Mouse (Mus musculus) cerebellum, adult 2 months (tissue): ENCODE data around the gene Fgd2. TPM values are rescaled to one million over a fixed set of nuclear protein-coding genes. Genes with fewer than 3 reads are reported as not detected.

ENCODE experiments used
- DNase-seq, 2 experiments: peaks; one replicate each; pipeline ENCODE4 v3.0.0; 2021
- H3K27ac ChIP-seq: fragments of 200-500 bp; 2 replicates; pipeline ENCODE4 v1.5.1; 2012; ENCODE audit warnings: low read length, control low read depth, inconsistent platforms; ENCODE audit not compliant: insufficient read depth
- H3K27me3 ChIP-seq: fragments of 200-500 bp; 2 replicates; pipeline ENCODE4 v1.6.1; 2012; ENCODE audit warnings: inconsistent platforms, mild to moderate bottlenecking, low read length, moderate library complexity; ENCODE audit not compliant: control insufficient read depth, insufficient read depth
- H3K4me1 ChIP-seq: fragments of 200-500 bp; 2 replicates; pipeline ENCODE4 v1.6.1; 2011; ENCODE audit warnings: low read length; ENCODE audit not compliant: control insufficient read depth, insufficient read depth
- H3K4me3 ChIP-seq: fragments of 200-500 bp; replicated peaks from 2 replicates; pipeline ENCODE3; 2011; ENCODE audit warnings: mild to moderate bottlenecking, low read depth, low read length, control low read depth; ENCODE audit not compliant: insufficient read depth
- CTCF ChIP-seq: fragments of 200-500 bp; IDR thresholded peaks from 2 replicates; pipeline ENCODE4 v1.5.1; 2011; ENCODE audit warnings: low read depth, mild to moderate bottlenecking, control low read depth, low read length, moderate library complexity, borderline replicate concordance; ENCODE audit not compliant: insufficient read depth
- POLR2A ChIP-seq: fragments of 200-500 bp; IDR thresholded peaks from 2 replicates; pipeline ENCODE4 v1.6.1; 2011; ENCODE audit warnings: low read length, control low read depth, borderline replicate concordance; ENCODE audit not compliant: insufficient read depth
- WGBS: fragments of 180-500 bp; shearing (Covaris S2); methylation state at CpG from one replicate; pipeline ENCODE4 v1.1.7; 2018; 5-methylcytosine and 5-hydroxymethylcytosine counted together
- polyA plus RNA-seq: library from polyadenylated mRNA; depleted of rRNA; stranded (reverse); fragments of >200 nt; gene quantifications from 2 replicates; pipeline ENCODE4 v1.2.3, GENCODE M21; 2012

Fgd2 gene
- polyA plus RNA-seq, 1 experiment = 5.9 TPM

GRCm38 (mm10) chr17:29361982-29362691 is 1.4 kb downstream of the Fgd2 start:
- no peak overlapping the region for H3K4me3 ChIP-seq
- H3K27ac ChIP-seq = no peak overlapping the region
- no peak for DNase-seq
- H3K4me1 ChIP-seq = peaks cover 9% of the 10 kb centered on the region
- no peaks in the 10 kb centered on the region for H3K27me3 ChIP-seq
- no peak for TF ChIP-seq POLR2A
- TF ChIP-seq CTCF = no peak
- 73% methylated on average over 8 of the region's 8 CpGs for WGBS

- WGBS = 91% methylated on average over 8 of the region's 8 CpGs
- TF ChIP-seq CTCF (no peak), POLR2A (no peak)
- H3K27ac ChIP-seq = no peak overlapping the region
- no peak overlapping the region for H3K4me3 ChIP-seq
- DNase-seq = no peak
- H3K27me3 ChIP-seq = no peaks in the 10 kb centered on the region
- peaks cover 9% of the 10 kb centered on the region for H3K4me1 ChIP-seq
These were observed 2.4 kb downstream of the Fgd2 start for GRCm38 (mm10) chr17:29363109-29363508.

- Histone ChIP-seq H3K4me3 (no peak overlapping the region), H3K4me1 (peaks cover 9% of the 10 kb centered on the region), H3K27me3 (no peaks in the 10 kb centered on the region), H3K27ac (no peak overlapping the region)
- TF ChIP-seq CTCF (no peak), POLR2A (no peak)
- DNase-seq = peak; percentile 57 to 70
- WGBS = 68% methylated on average over 13 of the region's 13 CpGs
These were observed 4.4 kb downstream of the Fgd2 start for GRCm38 (mm10) chr17:29365105-29365621.

- H3K27ac ChIP-seq = no peak overlapping the region
- H3K4me1 ChIP-seq = peaks cover 11% of the 10 kb centered on the region
- H3K27me3 ChIP-seq = no peaks in the 10 kb centered on the region
- TF ChIP-seq POLR2A = no peak
- TF ChIP-seq CTCF = no peak
- DNase-seq = no peak
- 66% methylated on average over 7 of the region's 7 CpGs for WGBS
- no peak overlapping the region for H3K4me3 ChIP-seq
These were observed 8.0 kb downstream of the Fgd2 start for GRCm38 (mm10) chr17:29368726-29369125.

- 3% methylated on average over 5 of the region's 5 CpGs for WGBS
- Histone ChIP-seq H3K27me3 (no peaks in the 10 kb centered on the region), H3K27ac (no peak overlapping the region), H3K4me1 (peaks cover 2% of the 10 kb centered on the region; the same call in 1 of the 2 replicates), H3K4me3 (no peak overlapping the region)
- TF ChIP-seq CTCF (peak; percentile 100), POLR2A (no peak)
- peak; percentile 88 to 94 for DNase-seq
These were observed 10.4 kb downstream of the Fgd2 start for GRCm38 (mm10) chr17:29370984-29371723.

GRCm38 (mm10) chr17:29375871-29376270 is 15.2 kb downstream of the Fgd2 start:
- H3K4me3 ChIP-seq = no peak overlapping the region
- no peaks in the 10 kb centered on the region for H3K27me3 ChIP-seq
- 85% methylated on average over 10 of the region's 10 CpGs for WGBS
- TF ChIP-seq CTCF (no peak), POLR2A (no peak)
- H3K4me1 ChIP-seq = peaks cover under 1% of the 10 kb centered on the region; the same call in 1 of the 2 replicates
- no peak overlapping the region for H3K27ac ChIP-seq
- DNase-seq = no peak

- WGBS = 64% methylated on average over 8 of the region's 8 CpGs
- TF ChIP-seq POLR2A (no peak), CTCF (no peak)
- H3K27me3 ChIP-seq = no peaks in the 10 kb centered on the region
- no peak overlapping the region for H3K27ac ChIP-seq
- no peak for DNase-seq
- no peak overlapping the region for H3K4me3 ChIP-seq
- no peaks in the 10 kb centered on the region for H3K4me1 ChIP-seq
These were observed 17.3 kb downstream of the Fgd2 start for GRCm38 (mm10) chr17:29378056-29378455.

GRCm38 (mm10) chr17:29380241-29380640 is 19.5 kb downstream of the Fgd2 start:
- Histone ChIP-seq H3K4me3 (no peak overlapping the region), H3K4me1 (no peaks in the 10 kb centered on the region; the same call in 1 of the 2 replicates), H3K27me3 (no peaks in the 10 kb centered on the region), H3K27ac (no peak overlapping the region)
- WGBS = 76% methylated on average over 4 of the region's 4 CpGs
- no peak for DNase-seq
- no peak for TF ChIP-seq CTCF
- no peak for TF ChIP-seq POLR2A

GRCm38 (mm10) chr17:29381472-29381871 is 20.8 kb downstream of the Fgd2 start:
- 27% methylated on average over 7 of the region's 7 CpGs for WGBS

More at GRCm38 (mm10) chr17:29381472-29381871, 20.8 kb downstream of the Fgd2 start:
- peak; percentile 48 to 56 for DNase-seq
- no peak overlapping the region for H3K27ac ChIP-seq
- no peaks in the 10 kb centered on the region; the same call in 1 of the 2 replicates for H3K4me1 ChIP-seq
- no peaks in the 10 kb centered on the region for H3K27me3 ChIP-seq
- H3K4me3 ChIP-seq = no peak overlapping the region
- TF ChIP-seq CTCF (peak; percentile 82), POLR2A (no peak)
